Mouse (Mus musculus): ENCODE data around the gene Pofut2. TPM values are rescaled to one million over a fixed set of nuclear protein-coding genes. Genes with fewer than 3 reads are reported as not detected.
"Not testable (repeated sequence)": the region's sequence is repeated elsewhere in the genome, so short reads cannot be mapped to it uniquely, and the experiment has no call there.

The Pofut2 gene
- polyA plus RNA-seq, 1 experiment from 2014 or later, result 83.9 TPM

GRCm38 (mm10) chr10:77267027-77267426 lies 8.0 kb downstream of the Pofut2 start:
- ATAC-seq (ENCODE audit: insufficient number of reproducible peaks, low FRiP score, low TSS enrichment, low read depth), result no peak
- H3K4me1 ChIP-seq (ENCODE audit: control insufficient read depth, insufficient read depth, low read length), result no peaks in the 10 kb centered on the region
- no peak overlapping the region for H3K4me2 ChIP-seq (ENCODE audit: low read depth, severe bottlenecking)
- H3K4me3 ChIP-seq (ENCODE audit: low read depth, low read length), result no peak overlapping the region
- DNase-seq (ENCODE audit: low spot score), result no peak
- H3K9ac ChIP-seq (ENCODE audit: low read length), result no peak overlapping the region
- peaks cover 33% of the 10 kb centered on the region for H3K36me3 ChIP-seq (ENCODE audit: control insufficient read depth, insufficient read depth, low read length)
- 93% methylated on average over 14 of the region's 14 CpGs for WGBS
- no peaks in the 10 kb centered on the region for H3K9me3 ChIP-seq (ENCODE audit: control insufficient read depth, low read length)
- H3K27me3 ChIP-seq (ENCODE audit: control insufficient read depth, insufficient read depth, low read length), result no peaks in the 10 kb centered on the region
- H3K27ac ChIP-seq (replicated peaks; ENCODE audit: low read depth, low read length), result no peak overlapping the region

- no peak overlapping the region for H3K4me2 ChIP-seq (ENCODE audit: low read depth, severe bottlenecking)
- H3K27me3 ChIP-seq (ENCODE audit: control insufficient read depth, insufficient read depth, low read length), result no peaks in the 10 kb centered on the region
- peaks cover 24% of the 10 kb centered on the region for H3K36me3 ChIP-seq (ENCODE audit: control insufficient read depth, insufficient read depth, low read length)
- no peak overlapping the region for H3K27ac ChIP-seq (replicated peaks; ENCODE audit: low read depth, low read length)
- H3K4me3 ChIP-seq (ENCODE audit: low read depth, low read length), result no peak overlapping the region
- DNase-seq (ENCODE audit: low spot score) (no peak), ATAC-seq (ENCODE audit: insufficient number of reproducible peaks, low FRiP score, low TSS enrichment, low read depth) (no peak)
- H3K9me3 ChIP-seq (ENCODE audit: control insufficient read depth, low read length), result no peaks in the 10 kb centered on the region
- WGBS, result 87% methylated on average over 7 of the region's 7 CpGs
- no peaks in the 10 kb centered on the region for H3K4me1 ChIP-seq (ENCODE audit: control insufficient read depth, insufficient read depth, low read length)
- no peak overlapping the region for H3K9ac ChIP-seq (ENCODE audit: low read length)
Measured at GRCm38 (mm10) chr10:77269129-77269528, 10.1 kb downstream of the Pofut2 start.

DNA sequence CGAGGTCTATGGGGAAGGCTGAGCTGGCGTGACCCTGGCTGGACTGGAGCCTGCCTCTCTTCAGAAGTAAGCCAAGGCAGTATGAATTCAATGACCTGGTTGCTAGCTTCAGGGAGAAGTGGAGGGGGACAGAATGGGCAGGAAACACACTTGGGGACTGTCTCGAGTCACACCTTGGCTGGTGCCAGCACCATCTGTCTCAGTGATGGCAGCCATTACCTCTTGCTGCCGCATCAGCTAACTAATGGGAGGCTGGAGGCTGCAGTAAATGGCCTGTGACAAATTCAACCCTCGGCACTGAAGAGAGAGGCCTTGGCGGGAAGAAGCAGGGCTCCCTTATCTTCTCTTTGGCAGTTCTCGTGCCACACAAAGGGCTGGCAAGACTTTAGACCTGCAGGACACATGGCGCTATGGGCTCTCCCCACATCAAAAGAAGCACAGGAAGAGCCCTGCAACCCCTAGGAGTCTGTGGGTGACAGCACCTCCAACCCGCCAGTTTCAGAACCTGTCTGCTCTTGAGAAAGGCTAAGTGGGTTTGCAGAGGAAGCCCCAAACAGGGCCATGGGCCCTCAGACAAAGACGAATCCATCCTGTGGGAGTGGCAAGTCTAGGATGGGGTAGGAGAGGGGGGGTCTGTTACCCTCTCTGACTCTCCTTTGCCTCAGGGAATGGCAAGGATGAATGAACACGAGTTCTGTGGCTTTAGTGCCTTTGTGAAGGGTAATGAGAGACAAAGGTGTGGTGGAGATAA lies 14.1 kb downstream of the Pofut2 start:
- Histone ChIP-seq H3K4me2 (ENCODE audit: low read depth, severe bottlenecking) (no peak overlapping the region), H3K4me1 (ENCODE audit: control insufficient read depth, insufficient read depth, low read length) (no peaks in the 10 kb centered on the region), H3K27me3 (ENCODE audit: control insufficient read depth, insufficient read depth, low read length) (no peaks in the 10 kb centered on the region), H3K4me3 (ENCODE audit: low read depth, low read length) (no peak overlapping the region), H3K9ac (ENCODE audit: low read length) (no peak overlapping the region), H3K36me3 (ENCODE audit: control insufficient read depth, insufficient read depth, low read length) (peaks cover 11% of the 10 kb centered on the region), H3K9me3 (ENCODE audit: control insufficient read depth, low read length) (no peaks in the 10 kb centered on the region), H3K27ac (replicated peaks; ENCODE audit: low read depth, low read length) (no peak overlapping the region)
- DNase-seq (ENCODE audit: low spot score) (no peak), ATAC-seq (ENCODE audit: insufficient number of reproducible peaks, low FRiP score, low TSS enrichment, low read depth) (no peak)
- WGBS, result 57% methylated on average over 11 of the region's 11 CpGs

GRCm38 (mm10) chr10:77273798-77274197 lies 14.8 kb downstream of the Pofut2 start:
- H3K4me1 ChIP-seq (ENCODE audit: control insufficient read depth, insufficient read depth, low read length), result no peaks in the 10 kb centered on the region
- H3K9ac ChIP-seq (ENCODE audit: low read length), result no peak overlapping the region
- no peak overlapping the region for H3K27ac ChIP-seq (replicated peaks; ENCODE audit: low read depth, low read length)
- H3K27me3 ChIP-seq (ENCODE audit: control insufficient read depth, insufficient read depth, low read length), result no peaks in the 10 kb centered on the region
- H3K4me2 ChIP-seq (ENCODE audit: low read depth, severe bottlenecking), result no peak overlapping the region
- DNase-seq (ENCODE audit: low spot score), result no peak
- no peaks in the 10 kb centered on the region for H3K9me3 ChIP-seq (ENCODE audit: control insufficient read depth, low read length)
- peaks cover 5% of the 10 kb centered on the region; the same call in 1 of the 2 replicates for H3K36me3 ChIP-seq (ENCODE audit: control insufficient read depth, insufficient read depth, low read length)
- H3K4me3 ChIP-seq (ENCODE audit: low read depth, low read length), result no peak overlapping the region
- no peak for ATAC-seq (ENCODE audit: insufficient number of reproducible peaks, low FRiP score, low TSS enrichment, low read depth)

DNA sequence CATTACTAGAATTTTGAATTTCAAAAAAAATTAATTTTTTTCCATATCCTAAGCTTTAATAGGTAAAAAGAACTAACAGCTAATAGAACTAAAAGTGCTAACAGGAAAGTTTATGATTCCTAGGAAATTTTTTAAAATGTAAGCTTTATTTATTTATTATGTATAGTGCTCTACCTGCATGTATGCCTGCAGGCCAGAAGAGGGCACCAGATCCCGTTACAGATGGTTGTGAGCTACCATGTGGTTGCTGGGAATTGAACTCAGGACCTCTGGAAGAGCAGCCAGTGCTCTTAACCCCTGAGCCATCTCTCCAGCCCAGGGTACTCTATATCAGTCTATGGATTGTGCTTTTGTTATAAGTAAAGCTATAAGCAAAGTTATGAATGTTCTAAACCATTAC lies 23.1 kb downstream of the Pofut2 start:
- ATAC-seq (ENCODE audit: insufficient number of reproducible peaks, low FRiP score, low TSS enrichment, low read depth); H3K27ac ChIP-seq (replicated peaks; ENCODE audit: low read depth, low read length); H3K27me3 ChIP-seq (ENCODE audit: control insufficient read depth, insufficient read depth, low read length); H3K9ac ChIP-seq (ENCODE audit: low read length); H3K9me3 ChIP-seq (ENCODE audit: control insufficient read depth, low read length); H3K4me3 ChIP-seq (ENCODE audit: low read depth, low read length); DNase-seq (ENCODE audit: low spot score); H3K4me2 ChIP-seq (ENCODE audit: low read depth, severe bottlenecking); H3K4me1 ChIP-seq (ENCODE audit: control insufficient read depth, insufficient read depth, low read length); H3K36me3 ChIP-seq (ENCODE audit: control insufficient read depth, insufficient read depth, low read length): not testable (repeated sequence)
- WGBS, result 76% methylated on average over 1 of the region's 1 CpGs

GRCm38 (mm10) chr10:77282822-77283221 lies 23.8 kb downstream of the Pofut2 start:
- Histone ChIP-seq H3K4me3 (ENCODE audit: low read depth, low read length) (no peak overlapping the region), H3K4me1 (ENCODE audit: control insufficient read depth, insufficient read depth, low read length) (no peaks in the 10 kb centered on the region), H3K36me3 (ENCODE audit: control insufficient read depth, insufficient read depth, low read length) (no peaks in the 10 kb centered on the region), H3K9me3 (ENCODE audit: control insufficient read depth, low read length) (no peaks in the 10 kb centered on the region), H3K4me2 (ENCODE audit: low read depth, severe bottlenecking) (no peak overlapping the region), H3K9ac (ENCODE audit: low read length) (no peak overlapping the region), H3K27me3 (ENCODE audit: control insufficient read depth, insufficient read depth, low read length) (no peaks in the 10 kb centered on the region), H3K27ac (replicated peaks; ENCODE audit: low read depth, low read length) (no peak overlapping the region)
- DNase-seq (ENCODE audit: low spot score) (peak; percentile 88), ATAC-seq (ENCODE audit: insufficient number of reproducible peaks, low FRiP score, low TSS enrichment, low read depth) (no peak)
- whole genome bisulfite sequencing, result 25% methylated on average over 6 of the region's 6 CpGs

DNA sequence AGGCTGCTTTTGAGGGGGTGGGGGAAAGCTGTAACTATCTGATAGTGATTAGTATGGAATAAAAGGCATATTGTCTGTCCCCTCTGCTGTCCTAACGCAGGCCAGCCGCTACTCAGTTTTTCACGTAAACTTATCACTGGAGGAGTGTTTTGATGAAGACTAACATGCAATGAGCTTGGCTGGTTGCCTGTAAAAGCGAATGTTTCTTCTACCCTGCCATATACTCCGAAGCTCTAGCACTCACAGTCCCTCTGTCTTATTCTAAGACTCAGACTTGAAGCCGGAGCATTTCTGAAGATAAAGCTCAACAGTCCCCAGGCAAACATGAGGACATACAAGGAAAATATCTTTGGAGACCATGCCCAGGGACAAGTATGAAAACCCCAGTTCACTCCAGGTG lies 25.8 kb downstream of the Pofut2 start:
- H3K4me1 ChIP-seq (ENCODE audit: control insufficient read depth, insufficient read depth, low read length), result no peaks in the 10 kb centered on the region
- H3K4me3 ChIP-seq (ENCODE audit: low read depth, low read length), result no peak overlapping the region
- H3K9ac ChIP-seq (ENCODE audit: low read length), result no peak overlapping the region
- H3K27me3 ChIP-seq (ENCODE audit: control insufficient read depth, insufficient read depth, low read length), result no peaks in the 10 kb centered on the region
- H3K9me3 ChIP-seq (ENCODE audit: control insufficient read depth, low read length), result no peaks in the 10 kb centered on the region
- H3K27ac ChIP-seq (replicated peaks; ENCODE audit: low read depth, low read length), result no peak overlapping the region
- DNase-seq (ENCODE audit: low spot score) (no peak), ATAC-seq (ENCODE audit: insufficient number of reproducible peaks, low FRiP score, low TSS enrichment, low read depth) (no peak)
- H3K36me3 ChIP-seq (ENCODE audit: control insufficient read depth, insufficient read depth, low read length), result no peaks in the 10 kb centered on the region
- 81% methylated on average over 6 of the region's 6 CpGs for WGBS
- no peak overlapping the region for H3K4me2 ChIP-seq (ENCODE audit: low read depth, severe bottlenecking)

GRCm38 (mm10) chr10:77287626-77288025 lies 28.6 kb downstream of the Pofut2 start:
- no peak overlapping the region for H3K27ac ChIP-seq (replicated peaks; ENCODE audit: low read depth, low read length)
- no peaks in the 10 kb centered on the region for H3K36me3 ChIP-seq (ENCODE audit: control insufficient read depth, insufficient read depth, low read length)
- H3K9ac ChIP-seq (ENCODE audit: low read length), result no peak overlapping the region
- no peaks in the 10 kb centered on the region for H3K4me1 ChIP-seq (ENCODE audit: control insufficient read depth, insufficient read depth, low read length)
- ATAC-seq (ENCODE audit: insufficient number of reproducible peaks, low FRiP score, low TSS enrichment, low read depth) (no peak), DNase-seq (ENCODE audit: low spot score) (no peak)
- H3K27me3 ChIP-seq (ENCODE audit: control insufficient read depth, insufficient read depth, low read length), result no peaks in the 10 kb centered on the region
- no peak overlapping the region for H3K4me3 ChIP-seq (ENCODE audit: low read depth, low read length)
- no peaks in the 10 kb centered on the region for H3K9me3 ChIP-seq (ENCODE audit: control insufficient read depth, low read length)
- H3K4me2 ChIP-seq (ENCODE audit: low read depth, severe bottlenecking), result no peak overlapping the region
- 91% methylated on average over 8 of the region's 8 CpGs for WGBS

GRCm38 (mm10) chr10:77288639-77289195 lies 29.7 kb downstream of the Pofut2 start:
- no peaks in the 10 kb centered on the region for H3K4me1 ChIP-seq (ENCODE audit: control insufficient read depth, insufficient read depth, low read length)
- no peak for DNase-seq (ENCODE audit: low spot score)
- no peak for ATAC-seq (ENCODE audit: insufficient number of reproducible peaks, low FRiP score, low TSS enrichment, low read depth)

More at GRCm38 (mm10) chr10:77288639-77289195, 29.7 kb downstream of the Pofut2 start:
- no peak overlapping the region for H3K27ac ChIP-seq (replicated peaks; ENCODE audit: low read depth, low read length)
- no peak overlapping the region for H3K4me3 ChIP-seq (ENCODE audit: low read depth, low read length)
- no peak overlapping the region for H3K4me2 ChIP-seq (ENCODE audit: low read depth, severe bottlenecking)
- H3K27me3 ChIP-seq (ENCODE audit: control insufficient read depth, insufficient read depth, low read length), result no peaks in the 10 kb centered on the region
- 67% methylated on average over 5 of the region's 5 CpGs for WGBS
- no peaks in the 10 kb centered on the region for H3K36me3 ChIP-seq (ENCODE audit: control insufficient read depth, insufficient read depth, low read length)
- no peak overlapping the region for H3K9ac ChIP-seq (ENCODE audit: low read length)
- H3K9me3 ChIP-seq (ENCODE audit: control insufficient read depth, low read length), result no peaks in the 10 kb centered on the region
